ENCODE assay signal across 8 mouse cellular contexts in the genomic region with DNA sequence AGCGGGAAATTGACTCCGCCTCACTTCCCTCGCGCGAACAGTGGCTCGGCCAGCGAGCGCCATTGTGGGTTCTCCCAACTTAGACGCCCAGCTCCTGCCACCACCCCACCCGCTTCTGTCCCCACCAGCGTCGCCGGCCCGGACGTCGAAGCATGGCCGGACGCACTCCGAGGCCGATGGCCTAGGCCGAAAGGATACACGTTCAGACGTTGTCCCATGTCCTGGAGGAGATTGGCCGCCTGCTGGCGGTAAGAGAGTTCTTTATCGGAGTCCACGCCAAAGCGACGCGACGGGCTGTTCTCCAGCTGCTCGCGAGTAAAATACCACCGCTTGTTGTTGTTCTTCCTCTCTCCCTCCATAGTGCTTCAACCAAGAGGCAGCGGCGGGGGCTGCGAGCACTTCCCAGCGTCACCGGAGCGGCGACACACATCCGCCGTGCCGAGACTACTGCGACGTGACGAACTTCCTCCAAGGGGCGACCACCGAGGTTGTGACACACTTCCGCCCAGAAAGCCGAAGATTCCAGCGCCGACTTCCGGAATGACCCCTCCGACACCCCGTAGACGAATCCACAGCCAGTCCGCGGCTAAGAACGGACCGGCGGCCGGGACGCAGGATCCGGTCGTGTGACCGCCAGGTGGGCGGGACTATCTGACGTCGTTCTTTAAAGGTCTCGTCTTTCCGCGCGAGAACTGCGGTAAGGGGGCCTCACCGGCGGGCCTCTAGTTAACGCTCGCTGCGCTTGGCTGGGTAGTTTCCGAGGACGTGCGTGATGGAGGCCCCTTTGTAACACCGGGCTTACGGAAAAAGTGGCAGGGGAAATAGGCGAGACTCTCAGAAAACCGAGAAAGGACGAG. TPM values are rescaled to one million over a fixed set of nuclear protein-coding genes. Genes with fewer than 3 reads are reported as not detected.
DNase-seq lines count a peak whose midpoint lies in the region; ATAC-seq lines count a peak whose summit lies in the region.

No protein-coding gene starts in this region.

- peaks cover 3% of the 10 kb centered on the region; the same call in 1 of the 2 replicates for H3K4me1 ChIP-seq in brown adipose tissue, adult 24 weeks (ENCODE audit: control insufficient read depth, insufficient read depth, insufficient read length, low read length)
- peaks cover 33% of the 10 kb centered on the region for H3K4me1 ChIP-seq in heart, embryonic 13.5 days
- H3K4me1 ChIP-seq in liver, embryonic 12.5 days = peaks cover 43% of the 10 kb centered on the region
- peaks cover 22% of the 10 kb centered on the region for H3K4me1 ChIP-seq in stomach, embryonic 15.5 days

- DNase-seq in CD4-positive, CD25-positive, alpha-beta regulatory T cell, adult 2 months (ENCODE audit: low read depth, low spot score) = peak; percentile 100
- DNase-seq in fat pad, adult 2 months (ENCODE audit: extremely low read depth, low read depth, low spot score) = peak; percentile 84
- DNase-seq in kidney, postnatal 10 days = peak; percentile 100
- peak; percentile 100 for DNase-seq in natural killer cell, adult 2 months (ENCODE audit: low spot score in 2 of 2)

- H3K4me2 ChIP-seq in heart, embryonic 13.5 days = peak overlapping the region; percentile 97
- H3K4me2 ChIP-seq in liver, embryonic 12.5 days = peak overlapping the region; percentile 85
- H3K4me2 ChIP-seq in stomach, embryonic 15.5 days = peak overlapping the region; percentile 70

- H3K27me3 ChIP-seq in heart, embryonic 13.5 days (replicated peaks) = no peaks in the 10 kb centered on the region
- no peaks in the 10 kb centered on the region for H3K27me3 ChIP-seq in liver, embryonic 12.5 days (replicated peaks)
- H3K27me3 ChIP-seq in stomach, embryonic 15.5 days (replicated peaks) = no peaks in the 10 kb centered on the region

- H3K9ac ChIP-seq in heart, embryonic 13.5 days = peak overlapping the region; percentile 97
- peak overlapping the region; percentile 93 for H3K9ac ChIP-seq in liver, embryonic 12.5 days
- peak overlapping the region; percentile 78 for H3K9ac ChIP-seq in stomach, embryonic 15.5 days

- H3K27ac ChIP-seq in brown adipose tissue, adult 24 weeks (replicated peaks; ENCODE audit: low read depth, low read length) = peak overlapping the region; percentile 94
- peak overlapping the region; percentile 98 for H3K27ac ChIP-seq in heart, embryonic 13.5 days (replicated peaks)
- H3K27ac ChIP-seq in liver, embryonic 12.5 days = peak overlapping the region; percentile 99
- peak overlapping the region; percentile 98 for H3K27ac ChIP-seq in stomach, embryonic 15.5 days

- ATAC-seq in heart, embryonic 13.5 days (ENCODE audit: extremely low read depth, insufficient number of reproducible peaks, low FRiP score, low TSS enrichment) = peak; percentile 89
- ATAC-seq in liver, embryonic 12.5 days = peak; percentile 94
- peak; percentile 95 for ATAC-seq in stomach, embryonic 15.5 days (ENCODE audit: insufficient read depth, low FRiP score, low read depth)

- peaks cover 30% of the 10 kb centered on the region for H3K36me3 ChIP-seq in heart, embryonic 13.5 days
- H3K36me3 ChIP-seq in liver, embryonic 12.5 days = peaks cover 34% of the 10 kb centered on the region
- H3K36me3 ChIP-seq in stomach, embryonic 15.5 days = peaks cover 4% of the 10 kb centered on the region; the same call in 1 of the 2 replicates

- peak overlapping the region; percentile 88 for H3K4me3 ChIP-seq in brown adipose tissue, adult 24 weeks (ENCODE audit: insufficient read depth, low read depth, low read length)
- peak overlapping the region; percentile 99 for H3K4me3 ChIP-seq in heart, embryonic 13.5 days
- H3K4me3 ChIP-seq in liver, embryonic 12.5 days = peak overlapping the region; percentile 94
- H3K4me3 ChIP-seq in stomach, embryonic 15.5 days (replicated peaks) = peak overlapping the region; percentile 96

- H3K9me3 ChIP-seq in heart, embryonic 13.5 days = no peaks in the 10 kb centered on the region
- no peaks in the 10 kb centered on the region for H3K9me3 ChIP-seq in liver, embryonic 12.5 days (replicated peaks)
- H3K9me3 ChIP-seq in stomach, embryonic 15.5 days = no peaks in the 10 kb centered on the region

- under 1% methylated on average over 87 of the region's 88 CpGs for WGBS in heart, embryonic 13.5 days
- under 1% methylated on average over 88 of the region's 88 CpGs for WGBS in liver, embryonic 12.5 days (ENCODE audit: insufficient replicate concordance)
- WGBS in stomach, embryonic 15.5 days = under 1% methylated on average over 88 of the region's 88 CpGs

RNA-seq across cellular contexts. Expression of a gene that starts 3.2 kb away (rescaled TPM):
- 16.4 and 18.1 TPM in 2 replicates for polyA plus RNA-seq in brown adipose tissue, adult 24 weeks (2012; ENCODE audit: insufficient read depth, insufficient read length, missing spikeins)
- polyA plus RNA-seq in heart, embryonic 13.5 days (2015; fragmentation: Nextera tagmentation; extraction: Ambion mirVana) = 35.2 and 35.8 TPM in 2 replicates
- 34.4 and 35.5 TPM in 2 replicates for polyA plus RNA-seq in liver, embryonic 12.5 days (2016; fragmentation: Nextera tagmentation; extraction: Ambion mirVana)
- 46.7 and 48.6 TPM in 2 replicates for polyA plus RNA-seq in stomach, embryonic 15.5 days (2015; fragmentation: Nextera tagmentation; extraction: Ambion mirVana)

RNA-seq across cellular contexts. Expression of a gene that starts 3.3 kb away (rescaled TPM):
- 5.1 and 14.0 TPM in 2 replicates for polyA plus RNA-seq in brown adipose tissue, adult 24 weeks (2012; ENCODE audit: insufficient read depth, insufficient read length, missing spikeins)
- 0.29 and 0.48 TPM in 2 replicates for polyA plus RNA-seq in heart, embryonic 13.5 days (2015; fragmentation: Nextera tagmentation; extraction: Ambion mirVana)
- not detected in 2 replicates for polyA plus RNA-seq in liver, embryonic 12.5 days (2016; fragmentation: Nextera tagmentation; extraction: Ambion mirVana)
- 0.43 TPM in 1 of 2 replicates, not detected in the other for polyA plus RNA-seq in stomach, embryonic 15.5 days (2015; fragmentation: Nextera tagmentation; extraction: Ambion mirVana)

RNA-seq across cellular contexts. Expression of a gene that starts 33.4 kb away (rescaled TPM):
- 33.1 and 38.0 TPM in 2 replicates for polyA plus RNA-seq in brown adipose tissue, adult 24 weeks (2012; ENCODE audit: insufficient read depth, insufficient read length, missing spikeins)
- 80.4 and 81.1 TPM in 2 replicates for polyA plus RNA-seq in heart, embryonic 13.5 days (2015; fragmentation: Nextera tagmentation; extraction: Ambion mirVana)
- 78.4 and 78.5 TPM in 2 replicates for polyA plus RNA-seq in liver, embryonic 12.5 days (2016; fragmentation: Nextera tagmentation; extraction: Ambion mirVana)
- polyA plus RNA-seq in stomach, embryonic 15.5 days (2015; fragmentation: Nextera tagmentation; extraction: Ambion mirVana) = 79.4 and 86.7 TPM in 2 replicates

RNA-seq across cellular contexts. Expression of a gene that starts 42.4 kb away (rescaled TPM):
- polyA plus RNA-seq in brown adipose tissue, adult 24 weeks (2012; ENCODE audit: insufficient read depth, insufficient read length, missing spikeins) = 37.3 and 42.5 TPM in 2 replicates
- polyA plus RNA-seq in heart, embryonic 13.5 days (2015; fragmentation: Nextera tagmentation; extraction: Ambion mirVana) = 29.0 and 32.4 TPM in 2 replicates
- polyA plus RNA-seq in liver, embryonic 12.5 days (2016; fragmentation: Nextera tagmentation; extraction: Ambion mirVana) = 9.7 and 10.2 TPM in 2 replicates
- 21.9 and 22.5 TPM in 2 replicates for polyA plus RNA-seq in stomach, embryonic 15.5 days (2015; fragmentation: Nextera tagmentation; extraction: Ambion mirVana)

Comparison
In these comparisons a context has a peak if more than half of its experiments do, and no peak if none do; other contexts are left out.
1. Peak in every context shown above with its lines: DNase-seq, ATAC-seq, H3K4me3 ChIP-seq and H3K27ac ChIP-seq.